Comparison of ENCODE assay signal across 9 mouse cellular contexts in the genomic region with DNA sequence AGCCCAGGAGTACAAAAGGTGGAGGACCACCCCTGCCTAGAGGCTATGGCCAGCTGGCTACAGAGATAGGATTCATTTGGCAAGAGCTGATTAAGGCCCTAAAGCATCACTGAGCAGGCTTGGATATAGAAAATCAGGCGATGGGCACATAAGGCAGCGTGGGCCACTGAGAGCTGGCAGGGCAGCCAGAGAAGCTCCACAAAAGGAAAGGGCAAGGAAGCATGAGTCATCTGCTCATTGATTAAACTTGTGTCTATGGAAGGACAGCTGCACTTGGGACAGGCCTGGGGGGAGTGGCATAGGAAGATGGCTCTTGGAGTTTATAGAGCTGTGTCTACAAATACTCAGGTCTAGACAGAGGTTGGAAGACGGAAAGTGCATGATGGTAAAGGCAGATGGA.
"Had no signal": no experiment of that assay in that cellular context is flagged by ENCODE, and none has a peak within 500 bp of the region (broad histone marks: within the 10 kb centered on the region; RNA-seq: fewer than 3 reads in every experiment).

No protein-coding gene starts in this region.

- DNase-seq: lung, adult 2 months; lung, postnatal 14 days; lung, postnatal 36 days; right cerebral cortex, postnatal 25 days; right cerebral cortex, postnatal 4 days; spleen, adult 18-20 months; thymus, adult 18-20 months; thymus, postnatal 14 days; thymus, postnatal 36 days had no signal
